Mouse (Mus musculus) spleen, adult 2 months (tissue): ENCODE measurements around the gene Kcnd3.

Experiments
- CTCF ChIP-seq: fragments of 200-500 bp; IDR thresholded peaks from 2 replicates; pipeline ENCODE4 v1.5.1; 2011; ENCODE audit warnings: mild to moderate bottlenecking, inconsistent platforms; ENCODE audit not compliant: insufficient read depth, insufficient read length, insufficient replicate concordance; ENCODE audit errors: extremely low read depth
- POLR2A ChIP-seq: fragments of 200-500 bp; IDR thresholded peaks from 2 replicates; pipeline ENCODE4 v1.6.1; 2011; ENCODE audit warnings: low read depth, low read length, inconsistent platforms

DNA sequence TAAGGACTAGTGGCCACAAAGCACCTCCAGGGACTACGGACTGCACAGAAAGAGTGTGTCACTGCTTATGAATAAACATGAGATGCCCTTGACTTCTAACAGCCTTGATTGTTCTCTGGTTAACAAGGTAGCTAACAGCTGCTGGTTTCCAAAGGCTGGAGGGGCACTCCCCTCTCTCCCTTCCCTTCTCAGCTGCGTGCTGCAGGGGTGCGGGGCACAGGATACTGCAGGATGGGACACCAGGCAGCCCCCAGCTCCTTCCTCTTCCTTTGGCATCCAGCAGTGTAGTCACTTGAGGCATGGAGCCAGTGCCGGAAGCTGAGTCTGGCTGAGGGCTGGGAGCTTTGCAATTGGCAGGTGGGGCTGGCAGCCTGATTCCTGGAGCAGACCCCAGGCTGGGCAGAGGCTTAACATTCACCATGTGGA, 133.6 kb downstream of the Kcnd3 start:
- no peak for TF ChIP-seq POLR2A
- TF ChIP-seq CTCF = no peak
